26 mouse cellular contexts compared by ENCODE assay signal in the genomic region with DNA sequence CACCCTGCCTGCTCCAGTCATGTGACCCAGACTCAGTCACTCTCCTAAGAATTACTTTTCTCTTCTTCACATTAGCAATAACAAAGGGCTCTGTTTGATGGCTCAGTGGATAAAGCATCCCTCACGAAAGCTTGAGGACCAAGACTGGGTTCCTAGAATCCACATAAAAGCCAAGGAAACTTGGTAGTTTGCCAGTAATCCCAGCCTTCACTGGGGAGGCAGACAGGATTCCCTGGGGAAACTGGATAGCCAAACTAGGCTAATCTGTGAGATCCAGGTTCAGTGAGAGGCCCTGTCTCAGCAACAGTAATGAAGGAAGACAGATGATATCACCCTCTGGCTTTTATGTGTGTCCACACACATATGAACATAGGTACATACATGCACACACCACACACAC. TPM values are rescaled to one million over a fixed set of nuclear protein-coding genes. Genes with fewer than 3 reads are reported as not detected.
DNase-seq lines count a peak whose midpoint lies in the region; ATAC-seq and TF ChIP-seq lines count a peak whose summit lies in the region.
"Had no signal": no experiment of that assay in that cellular context is flagged by ENCODE, and none has a peak within 500 bp of the region (broad histone marks: within the 10 kb centered on the region; RNA-seq: fewer than 3 reads in every experiment).

No protein-coding gene starts in this region.

- H3K9me3 ChIP-seq in hindbrain, embryonic 12.5 days (replicated peaks): no peaks in the 10 kb centered on the region
- H3K9me3 ChIP-seq in hindbrain, embryonic 16.5 days (ENCODE audit: control insufficient read depth, low read length): no peaks in the 10 kb centered on the region
- H3K9me3 ChIP-seq: embryonic facial prominence, embryonic 15.5 days; forebrain, embryonic 10.5 days; heart, embryonic 13.5 days had no signal

- peaks cover 10% of the 10 kb centered on the region for H3K4me1 ChIP-seq in hindbrain, embryonic 12.5 days
- H3K4me1 ChIP-seq in hindbrain, embryonic 16.5 days (ENCODE audit: control insufficient read depth, insufficient read depth, low read depth, low read length): peaks cover 7% of the 10 kb centered on the region; the same call in 1 of the 2 replicates

- TF ChIP-seq POLR2A in myocyte (IDR thresholded peaks at IDR 0.05; ENCODE audit: insufficient read length, low read depth): no peak

- H3K4me3 ChIP-seq in hindbrain, embryonic 12.5 days: no peak overlapping the region
- no peak overlapping the region for H3K4me3 ChIP-seq in hindbrain, embryonic 16.5 days (ENCODE audit: low read length)
- no peak overlapping the region for H3K4me3 ChIP-seq in myocyte
- H3K4me3 ChIP-seq: embryonic facial prominence, embryonic 15.5 days; erythroblast, embryonic 14.5 days; forebrain, embryonic 10.5 days; gastrocnemius, adult 2 months; heart, embryonic 13.5 days had no signal

- 0 out of 2 replicates have a peak overlapping the region, but pooled peaks have one; percentile 6 for H3K9ac ChIP-seq in hindbrain, embryonic 12.5 days
- no peak overlapping the region for H3K9ac ChIP-seq in hindbrain, embryonic 16.5 days (ENCODE audit: low read depth, low read length)
- H3K9ac ChIP-seq: embryonic facial prominence, embryonic 15.5 days; heart, embryonic 13.5 days had no signal

- no peak overlapping the region for H3K27ac ChIP-seq in hindbrain, embryonic 12.5 days
- H3K27ac ChIP-seq in hindbrain, embryonic 16.5 days (ENCODE audit: low read depth, low read length): no peak overlapping the region
- H3K27ac ChIP-seq: embryonic facial prominence, embryonic 15.5 days; forebrain, embryonic 10.5 days; gastrocnemius, adult 2 months; heart, embryonic 13.5 days; hindbrain, postnatal 0 days had no signal

- H3K27me3 ChIP-seq in hindbrain, embryonic 12.5 days: no peaks in the 10 kb centered on the region
- no peaks in the 10 kb centered on the region for H3K27me3 ChIP-seq in hindbrain, embryonic 16.5 days (replicated peaks; ENCODE audit: control insufficient read depth, insufficient read depth, low read length)
- no peaks in the 10 kb centered on the region for H3K27me3 ChIP-seq in myocyte (ENCODE audit: control insufficient read depth, insufficient read depth, insufficient read length)
- H3K27me3 ChIP-seq: embryonic facial prominence, embryonic 15.5 days; heart, embryonic 13.5 days; Patski had no signal

- no peak overlapping the region for H3ac ChIP-seq in myocyte (ENCODE audit: control insufficient read depth, insufficient read length)

- 58% methylated on average over 1 of the region's 1 CpGs for WGBS in hindbrain, embryonic 12.5 days
- WGBS in hindbrain, embryonic 16.5 days: 42% methylated on average over 1 of the region's 1 CpGs

- no peak overlapping the region for H3K4me2 ChIP-seq in hindbrain, embryonic 12.5 days (replicated peaks)
- H3K4me2 ChIP-seq in hindbrain, embryonic 16.5 days (ENCODE audit: low read length): no peak overlapping the region
- H3K4me2 ChIP-seq in myocyte (ENCODE audit: low read depth): peak overlapping the region; percentile 34
- H3K4me2 ChIP-seq: embryonic facial prominence, embryonic 15.5 days; heart, embryonic 13.5 days had no signal

- ATAC-seq in hindbrain, embryonic 12.5 days (ENCODE audit: low FRiP score): no peak
- ATAC-seq in hindbrain, embryonic 16.5 days: no peak
- ATAC-seq: forebrain, embryonic 14.5 days; hindbrain, postnatal 0 days; Patski had no signal

- DNase-seq in 3T3-L1 (ENCODE audit: low read depth, low spot score) (peak; percentile 46), MN1 (ENCODE audit: low spot score) (peak; percentile 65)
- DNase-seq in adrenal gland, postnatal 25 days: no peak
- DNase-seq in spleen, adult 12 weeks (ENCODE audit: low spot score): no peak
- DNase-seq: adrenal gland, adult 8-10 months; cerebellum, adult 11-12 months; cerebellum, adult 9-11 months; cerebellum, postnatal 36 days; gastrocnemius, adult 2 months; gastrocnemius, postnatal 36 days; heart, adult 11 months; heart, postnatal 36 days had no signal

- H3K79me2 ChIP-seq in myocyte (ENCODE audit: control insufficient read depth, insufficient read depth): no peaks in the 10 kb centered on the region

- H3K36me3 ChIP-seq in hindbrain, embryonic 12.5 days: no peaks in the 10 kb centered on the region
- no peaks in the 10 kb centered on the region for H3K36me3 ChIP-seq in hindbrain, embryonic 16.5 days (ENCODE audit: control insufficient read depth, insufficient read depth, low read length)
- peaks cover 21% of the 10 kb centered on the region for H3K36me3 ChIP-seq in myocyte (ENCODE audit: control insufficient read depth, insufficient read depth)
- H3K36me3 ChIP-seq: forebrain, embryonic 10.5 days had no signal

TF ChIP-seq in myocyte, 11 proteins besides CTCF, POLR2A, EP300 and RAD21:
- TF ChIP-seq CEBPB (IDR thresholded peaks at IDR 0.05; ENCODE audit: insufficient read depth, poor library complexity, severe bottlenecking): no peak
- TF ChIP-seq USF1 (IDR thresholded peaks at IDR 0.05; ENCODE audit: low read depth): peak; percentile 44
TF ChIP-seq in myocyte: peak in this region for 1.

RNA-seq across cellular contexts. Expression of a gene that starts 5.0 kb away (rescaled TPM):
- polyA plus RNA-seq in hindbrain, embryonic 12.5 days (2016; fragmentation: Nextera tagmentation; extraction: Ambion mirVana): not detected in 2 replicates
- polyA plus RNA-seq in hindbrain, embryonic 16.5 days (2015; fragmentation: Nextera tagmentation; extraction: Ambion mirVana): not detected in 2 replicates
- not detected for polyA plus RNA-seq in myocyte (2012; fragmentation: generic; extraction: Trizol)
- not detected in 2 replicates for total RNA-seq in adrenal gland, postnatal 25 days (2021)
- total RNA-seq: adrenal gland, adult 8-10 months; adrenal gland, postnatal 4 days; gastrocnemius, adult 2 months; gastrocnemius, postnatal 36 days; heart, postnatal 36 days; hindbrain, postnatal 0 days had no signal
- polyA plus RNA-seq: embryonic facial prominence, embryonic 15.5 days; erythroblast, embryonic 14.5 days; forebrain, embryonic 10.5 days; forebrain, embryonic 14.5 days; heart, embryonic 13.5 days; heart, postnatal 0 days; hindbrain, embryonic 11.5 days; hindbrain, postnatal 0 days; intestine, embryonic 14.5 days; Patski had no signal

RNA-seq across cellular contexts. Expression of a gene that starts 24.8 kb away (rescaled TPM):
- 5.5 and 7.7 TPM in 2 replicates for polyA plus RNA-seq in hindbrain, embryonic 12.5 days (2016; fragmentation: Nextera tagmentation; extraction: Ambion mirVana)
- 5.2 and 5.6 TPM in 2 replicates for polyA plus RNA-seq in hindbrain, embryonic 16.5 days (2015; fragmentation: Nextera tagmentation; extraction: Ambion mirVana)
- 110 TPM for polyA plus RNA-seq in myocyte (2012; fragmentation: generic; extraction: Trizol)
- 28.0 and 40.2 TPM in 2 replicates for total RNA-seq in adrenal gland, postnatal 25 days (2021)

RNA-seq across cellular contexts. Expression of a gene that starts 26.9 kb away (rescaled TPM):
- 47.4 and 49.2 TPM in 2 replicates for polyA plus RNA-seq in hindbrain, embryonic 12.5 days (2016; fragmentation: Nextera tagmentation; extraction: Ambion mirVana)
- polyA plus RNA-seq in hindbrain, embryonic 16.5 days (2015; fragmentation: Nextera tagmentation; extraction: Ambion mirVana): 22.4 and 26.6 TPM in 2 replicates
- polyA plus RNA-seq in myocyte (2012; fragmentation: generic; extraction: Trizol): 11.9 TPM
- 28.4 and 29.6 TPM in 2 replicates for total RNA-seq in adrenal gland, postnatal 25 days (2021)

RNA-seq across cellular contexts. Expression of a gene that starts 55.5 kb away (rescaled TPM):
- 31.7 and 32.8 TPM in 2 replicates for polyA plus RNA-seq in hindbrain, embryonic 12.5 days (2016; fragmentation: Nextera tagmentation; extraction: Ambion mirVana)
- polyA plus RNA-seq in hindbrain, embryonic 16.5 days (2015; fragmentation: Nextera tagmentation; extraction: Ambion mirVana): 29.0 and 38.4 TPM in 2 replicates
- polyA plus RNA-seq in myocyte (2012; fragmentation: generic; extraction: Trizol): 24.3 TPM
- 59.7 and 65.6 TPM in 2 replicates for total RNA-seq in adrenal gland, postnatal 25 days (2021)

Comparison
In these comparisons a context has a peak if more than half of its experiments do, and no peak if none do; other contexts are left out.
1. DNase-seq: peak in 3T3-L1 (single experiment) and MN1 (single experiment); none in adrenal gland, postnatal 25 days (single experiment) and spleen, adult 12 weeks (single experiment).
2. RNA of a gene that starts 24.8 kb away (polyA plus RNA-seq): 110 TPM in myocyte (single experiment); 5.5 to 7.7 TPM in hindbrain, embryonic 12.5 days and 5.2 to 5.6 TPM in hindbrain, embryonic 16.5 days; every median in the first group is over 10 times any median in the second.